Mouse (Mus musculus) CH12.LX (cell line): Measurements from ENCODE around the gene Foxp1. TPM values are rescaled to one million over a fixed set of nuclear protein-coding genes. Genes with fewer than 3 reads are reported as not detected.

Experiments
- DNase-seq: peaks from one replicate; pipeline ENCODE4 v3.0.0-alpha.2; 2013; ENCODE audit errors: extremely low read depth
- H3K27ac ChIP-seq: 2 replicates; pipeline ENCODE4 v1.5.1; 2012; ENCODE audit warnings: low read depth, mild to moderate bottlenecking, control low read depth, moderate library complexity; ENCODE audit not compliant: insufficient read depth
- H3K27me3 ChIP-seq: replicated peaks from 2 replicates; pipeline ENCODE3; 2012; ENCODE audit warnings: inconsistent platforms
- H3K36me3 ChIP-seq, 2 experiments: replicated peaks in 1 of 2; 2 replicates each; pipeline versions ENCODE3 to v1.6.1; 2012; ENCODE audit warnings: inconsistent platforms in 1 of 2, low read length in 1 of 2, mild to moderate bottlenecking in 1 of 2, mixed read lengths in 1 of 2, moderate library complexity in 1 of 2; ENCODE audit not compliant: control insufficient read depth in 1 of 2, insufficient read depth in 1 of 2
- H3K4me1 ChIP-seq, 2 experiments: 2 replicates each; pipeline ENCODE4 v1.6.1; 2012; ENCODE audit warnings: inconsistent platforms in 1 of 2, moderate library complexity in 1 of 2; ENCODE audit not compliant: insufficient read depth in 2 of 2, control insufficient read depth in 1 of 2
- H3K4me2 ChIP-seq: 2 replicates; pipeline ENCODE4 v1.6.1; 2012; ENCODE audit warnings: low read depth, mild to moderate bottlenecking, control low read depth; ENCODE audit not compliant: poor library complexity, insufficient read depth, severe bottlenecking
- H3K4me3 ChIP-seq, 3 experiments: fragments of 150-350 bp in 1 of 3; sonication (generic) in 1 of 3; replicated peaks in 1 of 3; 2 replicates each; pipeline versions ENCODE3 to v1.5.1; 2011 to 2012; ENCODE audit warnings: low read depth in 2 of 3, low read length in 2 of 3, mild to moderate bottlenecking in 2 of 3, moderate library complexity in 2 of 3, control low read depth in 1 of 3, improper control_type of control experiment in 1 of 3, inconsistent platforms in 1 of 3, mixed read lengths in 1 of 3; ENCODE audit not compliant: poor library complexity in 1 of 3
- H3K79me2 ChIP-seq: replicated peaks from 2 replicates; pipeline ENCODE4 v1.6.1; 2012; ENCODE audit warnings: mild to moderate bottlenecking, moderate library complexity; ENCODE audit not compliant: control insufficient read depth, poor library complexity, insufficient read depth, severe bottlenecking; ENCODE audit errors: extremely low read depth
- H3K9ac ChIP-seq: 2 replicates; pipeline ENCODE4 v1.6.1; 2012; ENCODE audit warnings: low read depth, mild to moderate bottlenecking, control low read depth, moderate library complexity; ENCODE audit not compliant: insufficient read depth
- H3K9me3 ChIP-seq: replicated peaks from 2 replicates; pipeline ENCODE3; 2012; ENCODE audit warnings: low read length, inconsistent platforms, mixed read lengths
- BHLHE40 ChIP-seq: IDR thresholded peaks from 2 replicates; pipeline ENCODE4 v1.6.1; 2011; ENCODE audit warnings: mild to moderate bottlenecking, low read depth, low read length, improper control_type of control experiment
- CHD1 ChIP-seq: IDR thresholded peaks from 2 replicates; pipeline ENCODE4 v1.6.1; 2012; ENCODE audit warnings: low read depth, low read length, improper control_type of control experiment, inconsistent platforms
- CHD2 ChIP-seq: IDR thresholded peaks from 2 replicates; pipeline ENCODE4 v1.6.1; 2011; ENCODE audit warnings: low read length, improper control_type of control experiment
- CTCF ChIP-seq, 2 experiments: IDR thresholded peaks in 1 of 2; conservative IDR thresholded peaks in 1 of 2; 2 replicates each; pipeline ENCODE4 v1.5.1; 2011 to 2012; ENCODE audit warnings: low read depth in 2 of 2, low read length in 2 of 2, improper control_type of control experiment in 1 of 2, inconsistent platforms in 1 of 2, mild to moderate bottlenecking in 1 of 2, moderate library complexity in 1 of 2
- ELF1 ChIP-seq: IDR thresholded peaks from 2 replicates; pipeline ENCODE4 v1.6.1; 2014; ENCODE audit warnings: low read depth, mild to moderate bottlenecking, inconsistent platforms, low read length, improper control_type of control experiment
- ETS1 ChIP-seq: conservative IDR thresholded peaks from 2 replicates; pipeline ENCODE4 v1.6.1; 2012; ENCODE audit warnings: low read depth, mild to moderate bottlenecking, inconsistent platforms, low read length, improper control_type of control experiment, moderate library complexity
- HCFC1 ChIP-seq: IDR thresholded peaks from 2 replicates; pipeline ENCODE4 v1.6.1; 2012; ENCODE audit warnings: low read depth, mild to moderate bottlenecking, inconsistent platforms, low read length, improper control_type of control experiment
- IRF4 ChIP-seq: IDR thresholded peaks from 2 replicates; pipeline ENCODE4 v1.6.1; 2014; ENCODE audit warnings: low read depth, mild to moderate bottlenecking, inconsistent platforms, low read length, improper control_type of control experiment
- JUN ChIP-seq: IDR thresholded peaks from 2 replicates; pipeline ENCODE4 v1.6.1; 2011; ENCODE audit warnings: low read depth, mild to moderate bottlenecking, low read length, improper control_type of control experiment, moderate library complexity; ENCODE audit not compliant: insufficient read depth
- JUND ChIP-seq: conservative IDR thresholded peaks from 2 replicates; pipeline ENCODE4 v1.6.1; 2011; ENCODE audit warnings: low read depth, low read length, improper control_type of control experiment
- KAT2A ChIP-seq: IDR thresholded peaks from 2 replicates; pipeline ENCODE4 v1.6.1; 2012; ENCODE audit warnings: low read length, improper control_type of control experiment, inconsistent platforms; ENCODE audit not compliant: insufficient replicate concordance
- MAFK ChIP-seq: IDR thresholded peaks from 2 replicates; pipeline ENCODE4 v1.6.1; 2011; ENCODE audit warnings: low read length, improper control_type of control experiment; ENCODE audit not compliant: insufficient replicate concordance
- MAX ChIP-seq: IDR thresholded peaks from 2 replicates; pipeline ENCODE4 v1.6.1; 2011; ENCODE audit warnings: low read length, improper control_type of control experiment
- MAZ ChIP-seq: IDR thresholded peaks from 2 replicates; pipeline ENCODE4 v1.6.1; 2012; ENCODE audit warnings: low read depth, mild to moderate bottlenecking, inconsistent platforms, low read length, improper control_type of control experiment, moderate library complexity
- MEF2A ChIP-seq: IDR thresholded peaks from 2 replicates; pipeline ENCODE4 v1.6.1; 2014; ENCODE audit warnings: low read depth, mild to moderate bottlenecking, inconsistent platforms, low read length, improper control_type of control experiment, borderline replicate concordance
- MXI1 ChIP-seq: IDR thresholded peaks from 2 replicates; pipeline ENCODE4 v1.6.1; 2011; ENCODE audit warnings: mild to moderate bottlenecking, low read depth, low read length, improper control_type of control experiment
- MYC ChIP-seq: IDR thresholded peaks from 2 replicates; pipeline ENCODE4 v1.6.1; 2011; ENCODE audit warnings: low read depth, mild to moderate bottlenecking, improper control_type of control experiment, low read length
- NELFE ChIP-seq: IDR thresholded peaks from 2 replicates; pipeline ENCODE4 v1.6.1; 2011; ENCODE audit warnings: low read depth, low read length, improper control_type of control experiment
- NRF1 ChIP-seq: IDR thresholded peaks from 2 replicates; pipeline ENCODE4 v1.6.1; 2014; ENCODE audit warnings: low read depth, mild to moderate bottlenecking, inconsistent platforms, low read length, improper control_type of control experiment, moderate library complexity
- PAX5 ChIP-seq: IDR thresholded peaks from 2 replicates; pipeline ENCODE4 v1.6.1; 2012; ENCODE audit warnings: low read length, inconsistent platforms, mixed read lengths
- POLR2AphosphoS2 ChIP-seq: IDR thresholded peaks from 2 replicates; pipeline ENCODE4 v1.6.1; 2011; ENCODE audit warnings: low read depth, low read length, improper control_type of control experiment
- RAD21 ChIP-seq: IDR thresholded peaks from 2 replicates; pipeline ENCODE4 v1.6.1; 2011; ENCODE audit warnings: low read depth, mild to moderate bottlenecking, low read length, improper control_type of control experiment, moderate library complexity
- SIN3A ChIP-seq: IDR thresholded peaks from 2 replicates; pipeline ENCODE4 v1.6.1; 2012; ENCODE audit warnings: low read length, improper control_type of control experiment, inconsistent platforms
- SMC3 ChIP-seq: IDR thresholded peaks from 2 replicates; pipeline ENCODE4 v1.6.1; 2011; ENCODE audit warnings: low read depth, low read length, improper control_type of control experiment
- TCF12 ChIP-seq: IDR thresholded peaks from 2 replicates; pipeline ENCODE4 v1.6.1; 2014; ENCODE audit warnings: low read depth, mild to moderate bottlenecking, inconsistent platforms, low read length, improper control_type of control experiment
- USF1 ChIP-seq: IDR thresholded peaks from 2 replicates; pipeline ENCODE4 v1.6.1; 2014; ENCODE audit warnings: low read depth, mild to moderate bottlenecking, inconsistent platforms, low read length, improper control_type of control experiment
- USF2 ChIP-seq: conservative IDR thresholded peaks from 2 replicates; pipeline ENCODE4 v1.6.1; 2011; ENCODE audit warnings: low read depth, low read length, improper control_type of control experiment
- ZC3H11A ChIP-seq: IDR thresholded peaks from 2 replicates; pipeline ENCODE4 v1.6.1; 2012; ENCODE audit warnings: low read depth, mild to moderate bottlenecking, inconsistent platforms, low read length, improper control_type of control experiment
- ZKSCAN1 ChIP-seq: IDR thresholded peaks from 2 replicates; pipeline ENCODE4 v1.6.1; 2012; ENCODE audit warnings: low read depth, inconsistent platforms, low read length, improper control_type of control experiment, borderline replicate concordance
- dilution Hi-C: fragments of 300-500 bp; cut with MboI; formaldehyde crosslinking; loops from 2 replicates; pipeline ENCODE4 v1.14.3; 2020; ENCODE audit warnings: low sequenced_read_pairs; ENCODE audit not compliant: extremely low pct_unique_long_range_greater_than_20kb, extremely low pct_ligation_motif_present
- in situ Hi-C: fragments of 300-500 bp; cut with MboI; formaldehyde crosslinking; loops from 3 replicates; pipeline ENCODE4 v1.14.3; 2019; ENCODE audit warnings: low sequenced_read_pairs, low pct_ligation_motif_present, low pct_unique_long_range_greater_than_20kb, mixed read lengths
- polyA plus RNA-seq: library from polyadenylated mRNA; unstranded; fragments of >175 nt; gene quantifications from 2 replicates; pipeline ENCODE4 v1.2.1, GENCODE M21; 2012; ENCODE audit warnings: low read depth; ENCODE audit not compliant: insufficient read length
- total RNA-seq, 2 experiments: library from RNA; depleted of rRNA; stranded (reverse); fragments of 300-350 nt in 1 of 2; fragments of >200 nt in 1 of 2; gene quantifications; 2 replicates each; pipeline ENCODE4 v1.2.3; 2012 to 2014

The Foxp1 gene
- total and polyA plus RNA-seq, 3 experiments: 66.5 to 105 (median 87.4) TPM

DNA sequence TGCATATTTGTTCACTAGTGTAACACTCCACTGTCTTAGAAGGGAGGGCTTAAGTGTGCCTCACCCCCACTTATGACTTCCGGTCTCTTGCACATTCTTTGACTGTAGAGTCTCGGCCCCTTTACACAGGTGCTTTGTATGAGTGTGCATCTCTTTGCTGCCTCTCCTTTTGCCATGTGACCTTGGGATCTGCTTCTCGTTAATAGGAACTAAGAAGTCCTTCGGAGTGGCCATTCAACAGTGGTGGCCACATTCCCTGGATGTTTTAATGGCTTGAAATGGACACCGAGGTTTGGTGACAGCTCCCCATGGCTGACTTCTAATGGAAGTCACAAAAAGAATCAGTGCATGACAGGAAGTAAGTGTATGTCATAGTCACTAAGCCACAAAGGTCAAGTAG lies 422.2 kb downstream of the Foxp1 start:
- Histone ChIP-seq H3K27ac (no peak overlapping the region), H3K27me3 (no peaks in the 10 kb centered on the region), H3K9ac (no peak overlapping the region), H3K4me1 (peaks cover 4 to 19% of the 10 kb centered on the region in 2 experiments; a peak in 3 of 4 replicates), H3K79me2 (peaks cover 6% of the 10 kb centered on the region), H3K4me2 (no peak overlapping the region), H3K9me3 (no peaks in the 10 kb centered on the region), H3K4me3 (no peak overlapping the region), H3K36me3 (no peaks in the 10 kb centered on the region)
- no peak for DNase-seq
- TF ChIP-seq CTCF (conservative IDR thresholded peaks at IDR 0.05 in 1 of 2, IDR thresholded peaks at IDR 0.05 in 1 of 2; ENCODE audit: low read depth in 2 of 2, low read length in 2 of 2) (no peak), CHD1 (no peak), ELF1 (no peak), JUND (no peak), CHD2 (no peak), USF1 (no peak), HCFC1 (no peak), MAX (no peak), IRF4 (no peak), ETS1 (no peak), NELFE (no peak), MXI1 (no peak), ZC3H11A (no peak), ZKSCAN1 (no peak), BHLHE40 (no peak), PAX5 (no peak), TCF12 (no peak), RAD21 (no peak), KAT2A (no peak)
- in situ Hi-C loops: no loop called here
- dilution Hi-C loops: no loop called here

- Histone ChIP-seq H3K4me3 (no peak overlapping the region), H3K27ac (no peak overlapping the region), H3K9me3 (no peaks in the 10 kb centered on the region)
- TF ChIP-seq JUND: no peak
- TF ChIP-seq JUN: no peak
- TF ChIP-seq RAD21: no peak
- TF ChIP-seq ZKSCAN1: no peak
- no peak for TF ChIP-seq MYC
- TF ChIP-seq USF2: no peak
- TF ChIP-seq SIN3A: no peak
- no peak for TF ChIP-seq ETS1
- no peak for TF ChIP-seq SMC3
- TF ChIP-seq CTCF (conservative IDR thresholded peaks at IDR 0.05 in 1 of 2, IDR thresholded peaks at IDR 0.05 in 1 of 2; ENCODE audit: low read depth in 2 of 2, low read length in 2 of 2): no peak
- no peak for TF ChIP-seq USF1
- TF ChIP-seq NRF1: no peak
- no peak for TF ChIP-seq MAFK
- TF ChIP-seq POLR2AphosphoS2: no peak
- no peak for TF ChIP-seq MAZ
- TF ChIP-seq PAX5: no peak
- no peak for TF ChIP-seq KAT2A
- no peak for TF ChIP-seq HCFC1
- TF ChIP-seq MEF2A: no peak
- TF ChIP-seq, all 38 proteins: peak for 0
- dilution Hi-C loops: no loop called here
- no peak for DNase-seq
- Histone ChIP-seq H3K79me2 (peaks cover 12% of the 10 kb centered on the region), H3K4me1 (peaks cover 4 to 19% of the 10 kb centered on the region in 2 experiments; a peak in 3 of 4 replicates), H3K36me3 (no peaks in the 10 kb centered on the region), H3K4me2 (no peak overlapping the region), H3K9ac (no peak overlapping the region), H3K27me3 (no peaks in the 10 kb centered on the region)
- in situ Hi-C loops: no loop called here
Observed at GRCm38 (mm10) chr6:99099781-99100180, 422.7 kb downstream of the Foxp1 start.
